Mouse (Mus musculus) midbrain, embryonic 16.5 days (tissue): ENCODE measurements around the gene Myrip. TPM values are rescaled to one million over a fixed set of nuclear protein-coding genes. Genes with fewer than 3 reads are reported as not detected.

ENCODE experiments used
- ATAC-seq: fragments of 200-750 bp; cut with Nextera tagmentation; 2 replicates; pipeline ENCODE4 v1.8.0; 2017; ENCODE audit warnings: moderate TSS enrichment
- H3K27ac ChIP-seq: fragments of 300-500 bp; sonication (generic); 2 replicates; pipeline ENCODE4 v1.5.1; 2014; ENCODE audit warnings: mild to moderate bottlenecking, low read length, mixed read lengths
- H3K27me3 ChIP-seq: fragments of 300-500 bp; sonication (generic); 2 replicates; pipeline ENCODE4 v1.6.1; 2014; ENCODE audit warnings: low read depth, low read length, mixed read lengths; ENCODE audit not compliant: control insufficient read depth, insufficient read depth
- H3K36me3 ChIP-seq: fragments of 300-500 bp; sonication (generic); 2 replicates; pipeline ENCODE4 v1.6.1; 2014; ENCODE audit warnings: mild to moderate bottlenecking, low read length, moderate library complexity, mixed read lengths; ENCODE audit not compliant: control insufficient read depth, insufficient read depth
- H3K4me1 ChIP-seq: fragments of 300-500 bp; sonication (generic); 2 replicates; pipeline ENCODE4 v1.6.1; 2014; ENCODE audit warnings: mild to moderate bottlenecking, low read length, mixed read lengths; ENCODE audit not compliant: control insufficient read depth, insufficient read depth
- H3K4me2 ChIP-seq: fragments of 300-500 bp; sonication (generic); 2 replicates; pipeline ENCODE4 v1.6.1; 2014; ENCODE audit warnings: mild to moderate bottlenecking, low read length, mixed read lengths
- H3K4me3 ChIP-seq: fragments of 300-500 bp; sonication (generic); 2 replicates; pipeline ENCODE4 v1.5.1; 2014; ENCODE audit warnings: low read depth, mild to moderate bottlenecking, low read length, moderate library complexity, mixed read lengths
- H3K9ac ChIP-seq: fragments of 300-500 bp; sonication (generic); 2 replicates; pipeline ENCODE4 v1.6.1; 2014; ENCODE audit warnings: low read depth, low read length, mixed read lengths
- H3K9me3 ChIP-seq: fragments of 300-500 bp; sonication (generic); replicated peaks from 2 replicates; pipeline ENCODE4 v1.6.1; 2014; ENCODE audit warnings: mild to moderate bottlenecking, low read length, mixed read lengths; ENCODE audit not compliant: control insufficient read depth, poor library complexity, severe bottlenecking
- WGBS: fragments of 180-500 bp; shearing (Covaris S2); extraction: QIAGEN DNeasy Blood & Tissue Kit; methylation state at CpG from one replicate; pipeline ENCODE4 v1.1.7; 2014; 5-methylcytosine and 5-hydroxymethylcytosine counted together
- polyA plus RNA-seq: library from polyadenylated mRNA; unstranded; fragments of >200 nt; fragmentation: Nextera tagmentation; extraction: Ambion mirVana; gene quantifications from 2 replicates; pipeline ENCODE4 v1.2.1, GENCODE M21; 2015

Myrip gene
- polyA plus RNA-seq, 1 experiment from 2014 or later, result 6.0 TPM

GRCm38 (mm10) chr9:120358060-120358459, 56.7 kb downstream of the Myrip start:
- no peaks in the 10 kb centered on the region for H3K36me3 ChIP-seq
- ATAC-seq, result no peak
- no peak overlapping the region for H3K4me2 ChIP-seq
- WGBS, result 76% methylated on average over 6 of the region's 6 CpGs
- H3K4me3 ChIP-seq, result no peak overlapping the region
- H3K9ac ChIP-seq, result no peak overlapping the region
- no peaks in the 10 kb centered on the region; the same call in 1 of the 2 replicates for H3K9me3 ChIP-seq
- no peaks in the 10 kb centered on the region for H3K27me3 ChIP-seq
- H3K4me1 ChIP-seq, result no peaks in the 10 kb centered on the region
- H3K27ac ChIP-seq, result no peak overlapping the region

GRCm38 (mm10) chr9:120360397-120361177, 59.3 kb downstream of the Myrip start:
- Histone ChIP-seq H3K4me3 (no peak overlapping the region), H3K4me1 (no peaks in the 10 kb centered on the region), H3K27me3 (no peaks in the 10 kb centered on the region), H3K4me2 (no peak overlapping the region), H3K9ac (no peak overlapping the region), H3K9me3 (no peaks in the 10 kb centered on the region), H3K27ac (no peak overlapping the region; the same call in 1 of the 2 replicates), H3K36me3 (no peaks in the 10 kb centered on the region)
- 0 out of 2 replicates have a peak, but pooled peaks have one; percentile 21 for ATAC-seq
- 71% methylated on average over 14 of the region's 14 CpGs for WGBS

- Histone ChIP-seq H3K36me3 (no peaks in the 10 kb centered on the region), H3K9me3 (no peaks in the 10 kb centered on the region), H3K4me1 (no peaks in the 10 kb centered on the region), H3K4me2 (no peak overlapping the region), H3K27ac (no peak overlapping the region), H3K4me3 (no peak overlapping the region), H3K9ac (no peak overlapping the region), H3K27me3 (no peaks in the 10 kb centered on the region)
- no peak for ATAC-seq
- 91% methylated on average over 6 of the region's 6 CpGs for WGBS
Measured at GRCm38 (mm10) chr9:120361656-120362055, 60.3 kb downstream of the Myrip start.

GRCm38 (mm10) chr9:120362684-120363083, 61.4 kb downstream of the Myrip start:
- H3K9ac ChIP-seq, result no peak overlapping the region
- no peak overlapping the region for H3K27ac ChIP-seq
- H3K4me1 ChIP-seq, result no peaks in the 10 kb centered on the region
- 91% methylated on average over 3 of the region's 3 CpGs for WGBS
- no peaks in the 10 kb centered on the region for H3K9me3 ChIP-seq
- H3K4me3 ChIP-seq, result no peak overlapping the region
- H3K27me3 ChIP-seq, result no peaks in the 10 kb centered on the region
- H3K4me2 ChIP-seq, result no peak overlapping the region
- no peak for ATAC-seq
- no peaks in the 10 kb centered on the region for H3K36me3 ChIP-seq

DNA sequence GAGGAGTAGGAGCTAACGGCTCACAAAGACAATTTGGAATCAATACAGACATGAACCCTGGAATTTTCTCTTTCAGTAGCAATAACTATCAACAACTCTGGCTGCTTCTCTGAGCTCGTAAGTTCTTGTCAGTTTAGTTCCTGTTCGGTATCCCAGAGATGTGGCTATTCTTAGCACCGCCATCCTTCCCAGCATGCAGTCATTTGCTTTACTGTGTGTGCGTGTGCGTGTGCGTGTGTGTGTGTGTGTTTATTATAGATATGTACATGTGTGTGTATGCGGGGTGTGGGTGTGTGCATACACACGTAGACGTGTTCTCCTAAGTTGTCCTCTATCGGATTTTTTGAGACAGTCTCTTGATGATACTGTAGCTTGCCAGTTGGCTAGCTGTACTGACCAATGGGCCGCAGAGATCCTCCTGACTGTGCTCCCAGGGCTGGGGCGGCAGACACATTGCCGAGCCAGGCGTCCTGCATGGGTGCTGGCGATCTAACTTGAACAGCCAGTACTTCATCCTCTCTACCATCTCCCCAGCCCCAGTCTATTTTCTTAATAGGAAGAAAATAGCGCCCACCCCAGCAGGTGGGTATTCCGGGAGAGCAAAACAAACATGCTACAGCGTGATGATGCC, 63.5 kb downstream of the Myrip start:
- ATAC-seq, result no peak

GRCm38 (mm10) chr9:120367526-120367925, 66.2 kb downstream of the Myrip start:
- WGBS, result 100% methylated on average over 1 of the region's 1 CpGs
- Histone ChIP-seq H3K9me3 (no peaks in the 10 kb centered on the region), H3K36me3 (no peaks in the 10 kb centered on the region), H3K4me2 (no peak overlapping the region), H3K27ac (no peak overlapping the region), H3K9ac (no peak overlapping the region), H3K4me3 (no peak overlapping the region), H3K4me1 (no peaks in the 10 kb centered on the region), H3K27me3 (no peaks in the 10 kb centered on the region)
- ATAC-seq, result no peak

More for the DNA sequence above, 63.5 kb downstream of the Myrip start:
- no peaks in the 10 kb centered on the region for H3K9me3 ChIP-seq
- H3K27me3 ChIP-seq, result no peaks in the 10 kb centered on the region
- H3K4me1 ChIP-seq, result no peaks in the 10 kb centered on the region
- H3K9ac ChIP-seq, result no peak overlapping the region
- H3K27ac ChIP-seq, result no peak overlapping the region
- no peak overlapping the region for H3K4me2 ChIP-seq
- no peak overlapping the region for H3K4me3 ChIP-seq
- 80% methylated on average over 19 of the region's 19 CpGs for WGBS
- H3K36me3 ChIP-seq, result no peaks in the 10 kb centered on the region

DNA sequence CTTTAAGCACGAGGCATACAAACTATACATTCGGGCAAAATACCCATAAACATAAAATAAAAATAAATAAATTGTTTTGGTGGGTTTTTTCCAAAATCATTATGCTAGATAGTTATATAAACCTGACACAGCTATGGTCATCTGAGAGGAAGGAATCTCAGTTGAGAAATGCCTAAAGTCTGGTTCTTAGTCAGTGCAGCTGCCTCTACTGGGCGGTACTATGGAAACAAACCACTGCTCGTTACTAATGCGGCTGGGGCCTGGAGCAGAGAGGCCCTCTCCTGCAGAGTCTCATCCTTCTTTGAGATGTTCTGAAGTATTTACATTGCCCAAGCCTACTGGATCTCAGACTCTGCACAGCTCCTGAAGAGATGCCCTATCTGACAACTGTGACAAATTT, 70.3 kb downstream of the Myrip start:
- H3K4me1 ChIP-seq, result no peaks in the 10 kb centered on the region
- H3K27ac ChIP-seq, result no peak overlapping the region
- H3K36me3 ChIP-seq, result no peaks in the 10 kb centered on the region
- WGBS, result 75% methylated on average over 5 of the region's 5 CpGs
- no peak overlapping the region for H3K4me3 ChIP-seq
- H3K9me3 ChIP-seq, result no peaks in the 10 kb centered on the region
- no peak overlapping the region for H3K4me2 ChIP-seq
- H3K27me3 ChIP-seq, result no peaks in the 10 kb centered on the region
- ATAC-seq, result no peak
- no peak overlapping the region for H3K9ac ChIP-seq

- Histone ChIP-seq H3K36me3 (no peaks in the 10 kb centered on the region), H3K9me3 (no peaks in the 10 kb centered on the region), H3K9ac (no peak overlapping the region), H3K27me3 (no peaks in the 10 kb centered on the region), H3K27ac (no peak overlapping the region), H3K4me3 (no peak overlapping the region), H3K4me1 (no peaks in the 10 kb centered on the region), H3K4me2 (no peak overlapping the region)
- ATAC-seq, result no peak
- WGBS, result 70% methylated on average over 6 of the region's 6 CpGs
Measured at GRCm38 (mm10) chr9:120372347-120372746, 71.0 kb downstream of the Myrip start.

DNA sequence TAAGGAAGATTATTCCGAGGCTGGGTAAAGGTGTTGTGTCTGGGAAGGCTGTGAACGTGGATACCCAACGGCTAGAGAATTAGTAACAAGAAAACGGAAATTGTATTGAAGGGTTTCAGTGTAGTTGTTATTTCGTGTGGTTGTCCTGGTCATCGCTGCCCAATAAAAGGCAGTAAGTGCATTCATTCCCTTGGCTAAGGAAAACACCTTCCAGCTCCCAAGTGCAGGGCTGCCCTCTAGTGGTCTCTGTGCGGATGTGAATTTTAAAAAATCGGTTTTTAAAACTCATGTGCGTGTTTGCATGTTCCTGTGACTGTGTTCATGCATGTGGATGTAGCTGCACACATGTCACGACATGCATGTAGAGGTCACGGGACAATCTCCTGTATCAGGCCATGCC, 76.4 kb downstream of the Myrip start:
- WGBS, result 30% methylated on average over 11 of the region's 11 CpGs
- no peaks in the 10 kb centered on the region for H3K4me1 ChIP-seq

More for the DNA sequence above, 76.4 kb downstream of the Myrip start:
- Histone ChIP-seq H3K27me3 (no peaks in the 10 kb centered on the region), H3K4me2 (no peak overlapping the region), H3K27ac (no peak overlapping the region), H3K9me3 (no peaks in the 10 kb centered on the region), H3K9ac (no peak overlapping the region), H3K4me3 (no peak overlapping the region), H3K36me3 (no peaks in the 10 kb centered on the region)
- 0 out of 2 replicates have a peak, but pooled peaks have one; percentile 17 for ATAC-seq
